Mouse (Mus musculus): Measurements from ENCODE around the gene Tecr. TPM values are rescaled to one million over a fixed set of nuclear protein-coding genes. Genes with fewer than 3 reads are reported as not detected.

Tecr gene
- polyA plus RNA-seq, 1 experiment from 2014 or later = 349 TPM

DNA sequence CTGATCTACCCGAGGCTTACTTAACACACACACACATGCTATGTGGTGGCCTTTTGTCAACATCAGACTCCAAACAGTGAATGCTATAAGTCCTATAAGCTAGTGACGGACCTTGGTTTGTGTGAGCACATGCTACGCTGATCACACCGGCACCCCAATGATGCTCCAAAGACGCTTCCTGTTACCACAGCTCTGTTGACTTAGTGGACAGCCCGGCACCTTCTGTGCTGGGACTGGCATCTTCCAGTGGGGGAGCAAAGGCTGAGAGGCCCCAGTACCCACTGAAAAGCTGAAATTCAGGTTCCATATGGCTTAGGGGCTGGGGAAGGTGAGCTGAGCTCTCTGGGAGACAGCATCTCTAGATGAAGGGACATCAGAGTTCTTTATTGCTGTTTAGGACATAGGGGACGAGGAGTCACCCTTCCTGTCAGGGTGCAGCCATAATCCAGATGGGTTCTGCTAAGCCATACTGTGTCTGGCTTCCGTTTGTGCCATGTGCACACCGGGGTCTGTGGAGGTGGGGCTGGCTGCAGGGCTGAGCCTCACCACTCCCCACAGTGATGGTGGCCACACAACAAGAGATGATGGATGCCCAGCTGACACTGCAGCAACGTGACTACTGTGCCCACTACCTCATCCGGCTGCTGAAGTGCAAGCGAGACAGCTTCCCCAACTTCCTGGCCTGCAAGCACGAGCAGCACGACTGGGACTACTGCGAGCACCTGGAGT lies 37.3 kb downstream of the Tecr start:
- H3K4me3 ChIP-seq = no peak overlapping the region
- WGBS = 83% methylated on average over 15 of the region's 15 CpGs
- no peak for ATAC-seq (replicated peaks; ENCODE audit: insufficient number of reproducible peaks, insufficient read depth, low FRiP score, low read depth)
- peaks cover 46% of the 10 kb centered on the region for H3K4me1 ChIP-seq (replicated peaks)
- H3K9ac ChIP-seq = no peak overlapping the region
- no peaks in the 10 kb centered on the region for H3K27me3 ChIP-seq
- H3K9me3 ChIP-seq (replicated peaks) = no peaks in the 10 kb centered on the region
- H3K27ac ChIP-seq = no peak overlapping the region
- no peak overlapping the region for H3K4me2 ChIP-seq
- H3K36me3 ChIP-seq = peaks cover 26% of the 10 kb centered on the region

DNA sequence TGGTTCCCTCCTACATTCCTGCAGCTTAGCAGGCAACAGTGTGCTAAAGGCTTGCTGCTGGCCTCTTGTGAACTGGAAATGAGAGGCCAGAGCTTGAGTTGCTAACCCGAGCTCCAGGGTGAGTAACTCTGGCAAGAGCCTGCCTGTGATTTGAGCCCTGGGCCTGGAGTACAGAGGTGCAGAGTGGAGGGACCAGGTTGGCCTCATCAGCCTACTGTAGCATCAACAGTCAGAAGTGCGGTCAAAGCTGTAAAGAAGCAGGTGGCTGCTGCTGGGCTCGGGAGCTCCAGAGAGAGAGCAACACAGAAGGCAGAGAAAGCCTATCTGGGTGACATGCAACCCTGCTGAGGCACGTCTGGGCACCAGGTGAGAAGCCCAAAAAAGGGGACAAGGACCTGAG lies 38.6 kb downstream of the Tecr start:
- 73% methylated on average over 4 of the region's 4 CpGs for WGBS
- Histone ChIP-seq H3K27ac (no peak overlapping the region), H3K4me3 (no peak overlapping the region), H3K4me1 (replicated peaks) (peaks cover 34% of the 10 kb centered on the region), H3K36me3 (peaks cover 26% of the 10 kb centered on the region), H3K9ac (no peak overlapping the region), H3K27me3 (no peaks in the 10 kb centered on the region), H3K4me2 (no peak overlapping the region), H3K9me3 (replicated peaks) (no peaks in the 10 kb centered on the region)
- ATAC-seq (replicated peaks; ENCODE audit: insufficient number of reproducible peaks, insufficient read depth, low FRiP score, low read depth) = no peak

DNA sequence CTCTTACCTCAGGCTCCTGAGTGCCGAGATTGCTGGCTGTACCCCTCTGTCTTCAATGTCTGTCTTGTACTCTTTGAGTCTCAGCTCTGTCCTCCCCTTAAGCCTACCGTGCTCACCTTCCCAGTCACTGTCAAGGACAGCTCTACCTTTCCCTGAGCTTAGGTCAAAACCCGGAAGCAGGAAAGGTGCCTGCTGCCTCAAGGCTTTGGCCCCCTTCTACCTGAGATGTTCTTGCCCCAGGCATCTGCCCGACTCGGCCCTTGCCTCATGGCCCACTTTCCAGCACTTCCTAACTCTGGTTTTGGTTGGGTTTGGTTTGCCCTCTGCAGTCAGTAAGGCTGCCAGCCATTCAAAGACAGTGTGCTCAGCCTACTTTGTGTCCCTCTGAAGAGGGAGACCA lies 39.0 kb downstream of the Tecr start:
- 78% methylated on average over 5 of the region's 5 CpGs for WGBS
- Histone ChIP-seq H3K27me3 (no peaks in the 10 kb centered on the region), H3K36me3 (peaks cover 26% of the 10 kb centered on the region), H3K4me1 (replicated peaks) (peaks cover 30% of the 10 kb centered on the region), H3K27ac (no peak overlapping the region), H3K9ac (no peak overlapping the region), H3K4me3 (no peak overlapping the region), H3K9me3 (replicated peaks) (no peaks in the 10 kb centered on the region), H3K4me2 (no peak overlapping the region)
- ATAC-seq (replicated peaks; ENCODE audit: insufficient number of reproducible peaks, insufficient read depth, low FRiP score, low read depth) = no peak

- Histone ChIP-seq H3K4me1 (replicated peaks) (peaks cover 23% of the 10 kb centered on the region), H3K4me2 (peak overlapping the region; percentile 80), H3K27ac (no peak overlapping the region), H3K9ac (peak overlapping the region; percentile 82), H3K36me3 (peaks cover 26% of the 10 kb centered on the region), H3K9me3 (replicated peaks) (no peaks in the 10 kb centered on the region), H3K27me3 (no peaks in the 10 kb centered on the region), H3K4me3 (peak overlapping the region; percentile 82)
- ATAC-seq (replicated peaks; ENCODE audit: insufficient number of reproducible peaks, insufficient read depth, low FRiP score, low read depth) = no peak
- WGBS = 73% methylated on average over 5 of the region's 5 CpGs
Measured at GRCm38 (mm10) chr8:83568128-83568527, 39.6 kb downstream of the Tecr start.

DNA sequence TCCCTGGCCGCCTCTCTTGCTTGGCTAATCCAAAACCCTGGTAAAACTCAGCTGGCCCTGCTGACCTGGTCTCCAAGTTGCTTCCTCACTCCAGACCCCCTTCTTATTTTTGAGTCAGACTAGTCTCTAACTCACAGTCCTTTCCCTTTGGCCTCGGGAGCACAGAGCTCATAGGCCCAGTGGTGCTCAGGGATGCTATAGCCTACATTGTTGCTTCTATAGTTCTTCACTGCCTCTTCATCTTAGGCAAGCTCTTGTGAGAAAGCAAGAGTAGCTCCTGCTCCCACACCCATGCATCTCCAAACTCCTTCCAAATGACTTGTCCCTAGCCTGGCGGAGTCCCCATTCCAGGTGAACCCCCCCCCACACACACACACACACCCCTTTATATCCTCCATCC lies 40.1 kb downstream of the Tecr start:
- peak overlapping the region; percentile 80 for H3K4me2 ChIP-seq
- H3K27me3 ChIP-seq = no peaks in the 10 kb centered on the region
- peak overlapping the region; percentile 82 for H3K4me3 ChIP-seq
- H3K4me1 ChIP-seq (replicated peaks) = peaks cover 21% of the 10 kb centered on the region
- 49% methylated on average over 3 of the region's 3 CpGs for WGBS
- no peak for ATAC-seq (replicated peaks; ENCODE audit: insufficient number of reproducible peaks, insufficient read depth, low FRiP score, low read depth)
- H3K36me3 ChIP-seq = peaks cover 25% of the 10 kb centered on the region
- H3K27ac ChIP-seq = no peak overlapping the region
- H3K9me3 ChIP-seq (replicated peaks) = no peaks in the 10 kb centered on the region
- H3K9ac ChIP-seq = peak overlapping the region; percentile 82

- no peaks in the 10 kb centered on the region for H3K9me3 ChIP-seq (replicated peaks)
- under 1% methylated on average over 48 of the region's 48 CpGs for WGBS
- peak within 1 kb of the TSS; percentile 80 for H3K4me2 ChIP-seq
- peak within 1 kb of the TSS; percentile 80 for H3K27ac ChIP-seq
- peak; percentile 79 for ATAC-seq (replicated peaks; ENCODE audit: insufficient number of reproducible peaks, insufficient read depth, low FRiP score, low read depth)
- H3K9ac ChIP-seq = peak within 1 kb of the TSS; percentile 82
- no peaks in the 10 kb centered on the region for H3K27me3 ChIP-seq
- H3K4me3 ChIP-seq = peak within 1 kb of the TSS; percentile 82
- H3K36me3 ChIP-seq = peaks cover 17% of the 10 kb centered on the region
- H3K4me1 ChIP-seq (replicated peaks) = peaks cover 21% of the 10 kb centered on the region
Measured at GRCm38 (mm10) chr8:83566469-83567395, 41.0 kb downstream of the Tecr start, which contains the start of gene Ndufb7. TSS of gene Ndufb7 (plus strand) at chr8:83566671.

DNA sequence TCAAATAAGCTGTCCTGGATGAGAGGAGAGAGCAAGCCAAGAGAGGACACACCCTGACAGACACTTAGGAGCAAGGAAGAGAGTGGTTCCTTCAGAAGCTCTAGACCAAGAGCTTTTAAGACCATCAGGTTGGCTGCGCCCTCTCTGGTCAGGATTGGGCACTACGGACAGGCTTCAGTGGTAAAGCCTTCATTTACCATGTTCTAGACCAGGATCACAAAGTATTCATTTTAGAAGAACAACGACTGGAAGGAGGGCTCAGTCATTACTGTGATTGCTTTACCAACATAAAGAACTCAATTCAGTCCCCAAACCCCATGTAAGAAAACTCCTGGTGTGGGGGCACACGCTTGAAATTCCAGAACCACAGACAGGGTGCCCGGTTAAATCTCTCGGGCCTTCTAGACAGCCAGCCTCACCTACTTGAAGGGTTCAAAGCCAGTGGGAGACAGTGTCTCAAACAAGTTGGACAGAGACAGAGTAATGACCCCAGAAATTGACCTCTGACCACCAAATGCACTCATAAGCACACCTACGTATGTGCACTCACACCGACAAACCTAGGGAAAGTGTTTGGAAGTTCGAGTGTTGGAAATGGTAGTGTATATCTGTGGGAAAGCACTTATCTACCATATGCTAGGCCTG lies 41.9 kb downstream of the Tecr start:
- H3K36me3 ChIP-seq = peaks cover 10% of the 10 kb centered on the region; the same call in 1 of the 2 replicates
- no peak overlapping the region for H3K4me3 ChIP-seq
- H3K4me2 ChIP-seq = 0 out of 2 replicates have a peak overlapping the region, but pooled peaks have one; percentile 80
- no peaks in the 10 kb centered on the region for H3K9me3 ChIP-seq (replicated peaks)
- H3K27me3 ChIP-seq = no peaks in the 10 kb centered on the region
- H3K27ac ChIP-seq = no peak overlapping the region
- no peak overlapping the region for H3K9ac ChIP-seq
- peaks cover 21% of the 10 kb centered on the region for H3K4me1 ChIP-seq (replicated peaks)
- 78% methylated on average over 9 of the region's 9 CpGs for WGBS
- ATAC-seq (replicated peaks; ENCODE audit: insufficient number of reproducible peaks, insufficient read depth, low FRiP score, low read depth) = no peak

DNA sequence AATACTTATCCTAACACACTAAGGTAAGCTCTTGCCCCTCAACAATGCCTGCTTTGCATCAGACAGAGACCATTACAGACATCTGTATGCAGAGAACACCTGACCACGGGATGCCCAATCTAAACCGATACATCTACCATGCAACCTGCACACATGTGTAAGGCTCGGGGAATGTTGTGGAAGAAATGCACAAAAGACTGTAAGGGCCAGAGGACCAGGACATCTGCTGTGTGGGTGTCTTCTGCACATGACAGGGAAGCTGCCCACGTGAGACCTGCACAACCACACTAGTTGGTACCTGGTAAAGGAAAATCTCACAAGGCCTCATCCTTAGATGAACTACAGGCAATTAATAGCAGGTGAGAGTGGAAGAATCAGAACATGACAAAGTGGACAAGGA lies 44.5 kb downstream of the Tecr start:
- peaks cover 13% of the 10 kb centered on the region for H3K4me1 ChIP-seq (replicated peaks)
- H3K27ac ChIP-seq = no peak overlapping the region
- no peak overlapping the region for H3K4me2 ChIP-seq
- no peak overlapping the region for H3K9ac ChIP-seq
- H3K36me3 ChIP-seq = no peaks in the 10 kb centered on the region
- H3K4me3 ChIP-seq = no peak overlapping the region
- 70% methylated on average over 4 of the region's 4 CpGs for WGBS
- H3K27me3 ChIP-seq = no peaks in the 10 kb centered on the region
- no peaks in the 10 kb centered on the region for H3K9me3 ChIP-seq (replicated peaks)
- no peak for ATAC-seq (replicated peaks; ENCODE audit: insufficient number of reproducible peaks, insufficient read depth, low FRiP score, low read depth)

DNA sequence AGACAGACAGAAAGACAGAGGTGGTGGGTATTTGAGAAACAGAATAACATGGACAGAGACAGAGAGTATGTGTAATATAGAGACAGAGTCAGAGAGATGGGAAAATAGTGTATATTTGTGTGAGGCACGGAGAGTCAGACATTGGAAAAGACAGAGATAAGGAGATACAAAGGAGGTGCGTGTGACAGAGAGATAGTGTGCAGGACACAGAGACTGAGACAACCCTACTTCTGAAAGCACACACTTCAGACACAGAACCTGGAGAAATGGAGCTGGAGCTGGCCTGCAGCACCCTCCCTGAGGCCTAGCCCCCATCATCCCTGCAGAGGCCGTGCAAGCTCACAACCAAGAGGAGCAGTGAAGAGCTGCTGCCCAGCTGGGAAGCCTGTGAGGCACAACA lies 45.1 kb downstream of the Tecr start:
- H3K9ac ChIP-seq = no peak overlapping the region
- WGBS = 60% methylated on average over 3 of the region's 3 CpGs
- no peaks in the 10 kb centered on the region for H3K27me3 ChIP-seq
- H3K36me3 ChIP-seq = no peaks in the 10 kb centered on the region
- peaks cover 7% of the 10 kb centered on the region for H3K4me1 ChIP-seq (replicated peaks)
- no peak overlapping the region for H3K27ac ChIP-seq
- no peak overlapping the region for H3K4me2 ChIP-seq
- no peaks in the 10 kb centered on the region for H3K9me3 ChIP-seq (replicated peaks)
- ATAC-seq (replicated peaks; ENCODE audit: insufficient number of reproducible peaks, insufficient read depth, low FRiP score, low read depth) = no peak
- H3K4me3 ChIP-seq = no peak overlapping the region

DNA sequence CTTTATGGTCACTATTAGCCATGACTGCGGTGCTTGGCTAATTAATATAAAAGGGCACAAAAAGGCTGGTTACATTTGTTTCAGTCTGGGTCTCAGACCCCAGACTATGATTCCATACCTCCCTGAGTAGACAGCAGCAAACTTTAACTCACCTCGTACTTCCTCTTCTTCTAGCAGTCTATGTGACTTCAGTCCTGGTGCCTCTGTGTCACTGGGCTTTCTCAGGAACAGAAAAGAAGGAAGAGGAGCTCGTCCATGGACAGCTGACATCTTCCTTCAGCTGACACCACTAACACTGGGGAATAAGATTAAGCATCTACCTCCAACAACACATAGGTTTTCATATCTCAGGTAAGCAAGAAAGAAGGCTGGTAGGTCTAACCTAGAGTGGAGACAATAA lies 72.0 kb downstream of the Tecr start, which contains the start of gene Olfr370:
Olfr370 (plus strand) TSS at position 45 of the 400 bp plus-strand sequence.
- no peaks in the 10 kb centered on the region for H3K27me3 ChIP-seq
- no peaks in the 10 kb centered on the region for H3K36me3 ChIP-seq
- H3K9ac ChIP-seq = no peak within 1 kb of the TSS
- H3K4me3 ChIP-seq = no peak within 1 kb of the TSS
- no peaks in the 10 kb centered on the region for H3K9me3 ChIP-seq (replicated peaks)
- 63% methylated on average over 3 of the region's 3 CpGs for WGBS
- ATAC-seq (replicated peaks; ENCODE audit: insufficient number of reproducible peaks, insufficient read depth, low FRiP score, low read depth) = no peak
- H3K27ac ChIP-seq = no peak within 1 kb of the TSS
- no peak within 1 kb of the TSS for H3K4me2 ChIP-seq
- no peaks in the 10 kb centered on the region for H3K4me1 ChIP-seq (replicated peaks)

GRCm38 (mm10) chr8:83534802-83535201 lies 73.0 kb downstream of the Tecr start:
- WGBS = 76% methylated on average over 2 of the region's 2 CpGs
- Histone ChIP-seq H3K4me3 (no peak overlapping the region), H3K27me3 (no peaks in the 10 kb centered on the region), H3K4me2 (no peak overlapping the region), H3K4me1 (replicated peaks) (no peaks in the 10 kb centered on the region), H3K9me3 (replicated peaks) (no peaks in the 10 kb centered on the region), H3K9ac (no peak overlapping the region), H3K36me3 (no peaks in the 10 kb centered on the region), H3K27ac (no peak overlapping the region)
- no peak for ATAC-seq (replicated peaks; ENCODE audit: insufficient number of reproducible peaks, insufficient read depth, low FRiP score, low read depth)
